In genomic region chr13:33076247-33076646, GRCm38 (mm10) we compare ENCODE assay signal across 27 mouse cellular contexts. TPM values are rescaled to one million over a fixed set of nuclear protein-coding genes. Genes with fewer than 3 reads are reported as not detected.
DNase-seq lines count a peak whose midpoint lies in the region; ATAC-seq and TF ChIP-seq lines count a peak whose summit lies in the region.
"Had no signal": no experiment of that assay in that cellular context is flagged by ENCODE, and none has a peak within 500 bp of the region (broad histone marks: within the 10 kb centered on the region; RNA-seq: fewer than 3 reads in every experiment).

No protein-coding gene starts in this region.

- no peaks in the 10 kb centered on the region for H3K9me3 ChIP-seq in CH12.LX (replicated peaks; ENCODE audit: low read length)
- H3K9me3 ChIP-seq in hindbrain, embryonic 10.5 days: no peaks in the 10 kb centered on the region
- H3K9me3 ChIP-seq: forebrain, embryonic 10.5 days; forebrain, embryonic 13.5 days; heart, embryonic 12.5 days; heart, embryonic 15.5 days; hindbrain, embryonic 12.5 days; hindbrain, embryonic 15.5 days; intestine, embryonic 15.5 days had no signal

- 88% methylated on average over 3 of the region's 3 CpGs for WGBS in hindbrain, embryonic 10.5 days

- no peak for TF ChIP-seq POLR2A in CH12.LX (IDR thresholded peaks at IDR 0.05; ENCODE audit: low read depth, low read length)

- H3K4me3 ChIP-seq in CH12.LX (replicated peaks in 1 of 3; ENCODE audit: low read depth in 2 of 3, low read length in 2 of 3, poor library complexity in 1 of 3): no peak overlapping the region
- no peak overlapping the region for H3K4me3 ChIP-seq in hindbrain, embryonic 10.5 days
- H3K4me3 ChIP-seq: forebrain, embryonic 10.5 days; forebrain, embryonic 13.5 days; heart, embryonic 12.5 days; heart, embryonic 15.5 days; hindbrain, embryonic 12.5 days; hindbrain, embryonic 15.5 days; intestine, embryonic 15.5 days had no signal

- H3K9ac ChIP-seq in CH12.LX (ENCODE audit: insufficient read depth, low read depth): no peak overlapping the region
- H3K9ac ChIP-seq: forebrain, embryonic 13.5 days; heart, embryonic 12.5 days; heart, embryonic 15.5 days; hindbrain, embryonic 12.5 days; hindbrain, embryonic 15.5 days; intestine, embryonic 15.5 days had no signal

- no peak for TF ChIP-seq EP300 in CH12.LX (IDR thresholded peaks at IDR 0.05; ENCODE audit: low read length)

- peaks cover 0 to 46% of the 10 kb centered on the region in 2 experiments; a peak in 2 of 4 replicates for H3K4me1 ChIP-seq in CH12.LX (ENCODE audit: control insufficient read depth in 1 of 2, insufficient read depth in 2 of 2)
- no peaks in the 10 kb centered on the region for H3K4me1 ChIP-seq in hindbrain, embryonic 10.5 days (replicated peaks)
- H3K4me1 ChIP-seq: forebrain, embryonic 13.5 days; heart, embryonic 12.5 days; hindbrain, embryonic 12.5 days; hindbrain, embryonic 15.5 days; intestine, embryonic 15.5 days had no signal

- no peak overlapping the region for H3K27ac ChIP-seq in CH12.LX (ENCODE audit: insufficient read depth, low read depth)
- H3K27ac ChIP-seq in hindbrain, embryonic 10.5 days: no peak overlapping the region
- H3K27ac ChIP-seq: forebrain, embryonic 10.5 days; forebrain, embryonic 13.5 days; heart, embryonic 15.5 days; hindbrain, embryonic 12.5 days; hindbrain, embryonic 15.5 days; intestine, embryonic 15.5 days had no signal

- H3K36me3 ChIP-seq in CH12.LX (replicated peaks in 1 of 2; ENCODE audit: control insufficient read depth in 1 of 2, insufficient read depth in 1 of 2, low read length in 1 of 2): no peaks in the 10 kb centered on the region
- H3K36me3 ChIP-seq in hindbrain, embryonic 10.5 days: no peaks in the 10 kb centered on the region
- H3K36me3 ChIP-seq: forebrain, embryonic 10.5 days; heart, embryonic 12.5 days; heart, embryonic 15.5 days; hindbrain, embryonic 12.5 days; hindbrain, embryonic 15.5 days; intestine, embryonic 15.5 days had no signal

- H3K79me2 ChIP-seq in CH12.LX (replicated peaks; ENCODE audit: control insufficient read depth, extremely low read depth, insufficient read depth, poor library complexity, severe bottlenecking): no peaks in the 10 kb centered on the region

- ATAC-seq in megakaryocyte, adult 5-6 weeks (ENCODE audit: poor library complexity, severe bottlenecking): peak; percentile 22; the same call in 1 of the 2 replicates
- ATAC-seq in CD4-positive, CD25-positive, alpha-beta regulatory T cell, adult 4 months: no peak
- ATAC-seq: forebrain, embryonic 13.5 days; forebrain, embryonic 16.5 days; intestine, embryonic 15.5 days; Patski had no signal

- dilution Hi-C loops in CH12.LX (cut with MboI; ENCODE audit: extremely low pct_ligation_motif_present, extremely low pct_unique_long_range_greater_than_20kb, low sequenced_read_pairs): no loop called here

- TF ChIP-seq CTCF in CH12.LX (conservative IDR thresholded peaks at IDR 0.05 in 1 of 2, IDR thresholded peaks at IDR 0.05 in 1 of 2; ENCODE audit: low read depth in 2 of 2, low read length in 2 of 2): no peak

- H3K27me3 ChIP-seq in CH12.LX (replicated peaks): no peaks in the 10 kb centered on the region
- H3K27me3 ChIP-seq in hindbrain, embryonic 10.5 days (ENCODE audit: insufficient read depth, poor library complexity, severe bottlenecking): no peaks in the 10 kb centered on the region
- H3K27me3 ChIP-seq: forebrain, embryonic 13.5 days; heart, embryonic 12.5 days; heart, embryonic 15.5 days; hindbrain, embryonic 12.5 days; hindbrain, embryonic 15.5 days; intestine, embryonic 15.5 days; Patski had no signal

- no peak for TF ChIP-seq RAD21 in CH12.LX (IDR thresholded peaks at IDR 0.05; ENCODE audit: low read depth, low read length)

- H3K4me2 ChIP-seq in CH12.LX (ENCODE audit: insufficient read depth, low read depth, poor library complexity, severe bottlenecking): no peak overlapping the region; the same call in 1 of the 2 replicates
- H3K4me2 ChIP-seq: forebrain, embryonic 13.5 days; heart, embryonic 12.5 days; heart, embryonic 15.5 days; hindbrain, embryonic 12.5 days; hindbrain, embryonic 15.5 days; intestine, embryonic 15.5 days had no signal

- no peak for DNase-seq in CH12.LX (ENCODE audit: extremely low read depth)
- peak; percentile 28 for DNase-seq in adipocyte (ENCODE audit: low spot score)
- no peak for DNase-seq in hindbrain, embryonic 10.5 days (ENCODE audit: low spot score)
- no peak for DNase-seq in layer of hippocampus, adult 9-11 months
- DNase-seq: adrenal gland, adult 2 months; adrenal gland, postnatal 14 days; cerebellum, adult 11 months; cerebellum, adult 8-10 months; cerebellum, postnatal 10 days; cerebellum, postnatal 36 days; gastrocnemius, postnatal 10 days; heart, postnatal 10 days; heart, postnatal 4 days; kidney, adult 11 months had no signal

- in situ Hi-C loops in CH12.LX (cut with MboI; ENCODE audit: low pct_ligation_motif_present, low pct_unique_long_range_greater_than_20kb, low sequenced_read_pairs): loop anchor here (10.0 to 25.0 kb wide), 3 partner anchors 71 to 486 kb away; partner anchors contain the start of gene Serpinb9

TF ChIP-seq in CH12.LX, 34 proteins besides CTCF, POLR2A, EP300 and RAD21:
- TF ChIP-seq ZNF384 (IDR thresholded peaks at IDR 0.05; ENCODE audit: low read depth, low read length) (peak; percentile 62), E2F4 (IDR thresholded peaks at IDR 0.05; ENCODE audit: insufficient replicate concordance, low read depth, low read length) (no peak), ETS1 (conservative IDR thresholded peaks at IDR 0.05; ENCODE audit: low read depth, low read length) (no peak), ELF1 (IDR thresholded peaks at IDR 0.05; ENCODE audit: low read depth, low read length) (no peak)

RNA-seq across cellular contexts. Expression of gene Serpinb1b, which starts 2.1 kb away (rescaled TPM):
- 0.08 TPM in 2 replicates for total RNA-seq in CH12.LX (2012; rRNA removed)
- total RNA-seq in CH12.LX (2014; rRNA removed): 0.62 and 0.98 TPM in 2 replicates
- 0.56 and 0.64 TPM in 2 replicates for polyA plus RNA-seq in CH12.LX (2012; ENCODE audit: insufficient read length, low read depth)
- total RNA-seq in megakaryocyte, adult 5-6 weeks (2015): 0.07 TPM in 1 of 2 replicates, not detected in the other
- total RNA-seq in megakaryocyte, adult 5-6 weeks (2017): 0.12 TPM in 1 of 2 replicates, not detected in the other
- polyA plus RNA-seq in hindbrain, embryonic 10.5 days (2016; fragmentation: Nextera tagmentation; extraction: Ambion mirVana): 0.54 and 3.5 TPM in 2 replicates
- not detected for polyA plus RNA-seq in CD4-positive, CD25-positive, alpha-beta regulatory T cell, adult 4 months (2017; shearing (Covaris generic))
- total RNA-seq: gastrocnemius, adult 18-20 months; heart, adult 18-20 months; heart, postnatal 10 days; heart, postnatal 4 days had no signal
- polyA plus RNA-seq: forebrain, embryonic 10.5 days; heart, embryonic 12.5 days had no signal

RNA-seq across cellular contexts. Expression of gene Serpinb9b, which starts 49.0 kb away (rescaled TPM):
- total RNA-seq in CH12.LX (2012; rRNA removed) (not detected in 2 replicates), CH12.LX (2014; rRNA removed) (0.24 TPM in 1 of 2 replicates, not detected in the other)
- not detected in 2 replicates for polyA plus RNA-seq in CH12.LX (2012; ENCODE audit: insufficient read length, low read depth)
- total RNA-seq in megakaryocyte, adult 5-6 weeks (2015): 0.27 TPM in 1 of 2 replicates, not detected in the other
- total RNA-seq in megakaryocyte, adult 5-6 weeks (2017): not detected in 2 replicates
- 0.07 and 0.21 TPM in 2 replicates for polyA plus RNA-seq in hindbrain, embryonic 10.5 days (2016; fragmentation: Nextera tagmentation; extraction: Ambion mirVana)
- polyA plus RNA-seq in CD4-positive, CD25-positive, alpha-beta regulatory T cell, adult 4 months (2017; shearing (Covaris generic)): under 1 TPM in 1 of 2 experiments, not detected in 1; 0.42 TPM
- total RNA-seq: gastrocnemius, adult 18-20 months; gastrocnemius, postnatal 10 days had no signal
- polyA plus RNA-seq: forebrain, embryonic 10.5 days had no signal
